Mouse (Mus musculus): ENCODE results near the gene R3hdm2.

DNA sequence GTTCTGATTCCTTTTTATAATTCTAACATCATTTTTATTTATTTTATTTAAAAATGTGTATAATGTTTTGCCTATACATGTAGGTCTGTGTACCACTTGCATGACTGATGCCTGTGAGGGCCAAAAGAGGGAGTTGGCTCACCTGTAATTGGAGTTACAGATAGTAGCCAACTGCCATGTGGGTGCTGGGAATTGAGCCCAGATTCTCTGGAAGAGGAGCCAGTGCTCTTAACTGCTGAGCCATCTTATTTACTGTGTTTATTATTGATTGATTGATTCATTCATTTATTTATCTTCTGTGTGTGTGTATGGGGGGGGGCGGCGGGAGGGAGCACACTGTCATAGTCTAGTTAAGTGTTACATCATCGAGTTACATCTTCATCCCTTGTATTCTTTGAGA lies 24.6 kb downstream of the R3hdm2 start:
- TF ChIP-seq POLR2A (IDR thresholded peaks at IDR 0.05; ENCODE audit: borderline replicate concordance, extremely low read depth, insufficient read depth, insufficient read length, poor library complexity, severe bottlenecking) = no peak
- TF ChIP-seq CTCF (IDR thresholded peaks at IDR 0.05; ENCODE audit: borderline replicate concordance, extremely low read depth, insufficient read depth, insufficient read length) = no peak

All from brain, embryonic 14.5 days (tissue).